Mouse (Mus musculus) left cerebral cortex, postnatal 14 days (tissue): Measurements from ENCODE around the gene Nox4. TPM values are rescaled to one million over a fixed set of nuclear protein-coding genes. Genes with fewer than 3 reads are reported as not detected.
"Not testable (repeated sequence)": the region's sequence is repeated elsewhere in the genome, so short reads cannot be mapped to it uniquely, and the experiment has no call there.

ENCODE experiments used
- DNase-seq, 2 experiments: peaks; one replicate each; pipeline ENCODE4 v3.0.0; 2021 to 2022; ENCODE audit warnings: low spot score in 2 of 2, mixed read lengths in 1 of 2
- intact Hi-C: fragments of 180-260 bp; cut with DNase I; formaldehyde crosslinking; loops from one replicate; pipeline ENCODE4 v1.15.1; 2025
- total RNA-seq, 2 experiments: library from RNA; stranded (reverse); gene quantifications; 2 replicates each; pipeline ENCODE4 v1.2.3; 2021

Gene Nox4
- total RNA-seq, 2 experiments from 2014 or later, result 0.42 to 0.72 TPM

DNA sequence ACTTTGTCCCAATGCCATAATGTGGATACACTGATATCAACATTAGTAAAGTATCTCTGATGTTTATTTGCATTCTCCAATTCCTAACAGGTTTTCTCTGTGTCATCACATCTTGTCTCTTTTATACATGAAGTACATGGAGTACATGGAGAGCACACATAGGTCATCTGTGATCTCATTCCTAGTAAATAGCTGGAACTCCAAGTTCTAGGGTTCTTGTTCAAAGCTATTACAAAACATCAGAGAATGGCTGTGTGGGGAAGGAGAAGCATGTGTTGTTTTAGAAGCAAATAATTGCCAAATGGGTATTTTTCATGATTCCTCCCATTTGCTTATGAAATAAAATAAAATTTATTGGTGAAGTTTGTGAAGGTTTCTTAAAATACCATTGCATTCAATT lies 121.9 kb downstream of the Nox4 start:
- intact Hi-C loops, result no loop called here

GRCm38 (mm10) chr7:87369131-87369530 lies 123.2 kb downstream of the Nox4 start:
- DNase-seq, result no peak
- intact Hi-C loops, result no loop called here

More for the DNA sequence above, 121.9 kb downstream of the Nox4 start:
- no peak for DNase-seq

DNA sequence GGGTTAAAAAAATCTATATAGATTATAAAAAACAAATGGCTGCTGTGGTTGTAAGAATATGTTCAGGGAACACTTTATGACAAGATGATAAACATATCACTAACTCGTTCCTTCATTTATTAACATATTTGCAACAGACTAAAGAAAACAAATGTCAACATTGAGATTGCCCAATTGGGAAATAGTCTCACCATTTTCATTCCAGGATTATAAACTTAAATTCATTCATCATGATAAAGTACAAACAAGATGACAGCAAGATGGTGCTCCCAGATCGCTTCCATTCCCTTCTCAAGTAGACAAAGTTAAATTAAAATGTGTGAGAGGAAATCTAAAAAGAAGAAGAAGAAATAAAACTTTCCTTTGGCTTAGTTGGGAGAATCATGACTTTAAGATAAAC lies 124.9 kb downstream of the Nox4 start:
- intact Hi-C loops, result no loop called here

DNA sequence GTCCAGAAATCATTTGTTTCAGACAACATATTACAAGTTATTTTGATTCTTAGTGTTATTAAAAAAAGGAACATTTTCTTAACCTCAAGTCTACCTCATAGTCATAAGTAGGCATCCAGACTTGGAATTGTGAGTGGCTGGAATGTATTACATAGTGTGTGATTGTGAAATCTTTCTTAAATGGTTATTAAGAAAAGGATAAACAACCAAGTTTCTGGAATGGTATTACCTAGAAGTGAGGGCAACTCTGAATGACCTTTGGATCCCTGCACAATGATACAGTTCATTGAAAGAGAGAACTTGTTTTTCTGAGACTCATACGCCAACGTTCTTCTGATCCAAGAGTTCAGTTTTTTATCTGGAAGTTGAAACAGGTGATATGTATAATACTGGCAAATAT lies 125.4 kb downstream of the Nox4 start:
- DNase-seq, result no peak
- intact Hi-C loops, result no loop called here

More for the DNA sequence above, 124.9 kb downstream of the Nox4 start:
- DNase-seq, result no peak

GRCm38 (mm10) chr7:87374322-87374721 lies 128.4 kb downstream of the Nox4 start:
- intact Hi-C loops, result no loop called here
- DNase-seq, result no peak

- intact Hi-C loops, result no loop called here
- no peak for DNase-seq
Measured at GRCm38 (mm10) chr7:87374935-87375334, 129.0 kb downstream of the Nox4 start.

GRCm38 (mm10) chr7:87397023-87397422 lies 151.1 kb downstream of the Nox4 start:
- no peak for DNase-seq
- intact Hi-C loops, result no loop called here

DNA sequence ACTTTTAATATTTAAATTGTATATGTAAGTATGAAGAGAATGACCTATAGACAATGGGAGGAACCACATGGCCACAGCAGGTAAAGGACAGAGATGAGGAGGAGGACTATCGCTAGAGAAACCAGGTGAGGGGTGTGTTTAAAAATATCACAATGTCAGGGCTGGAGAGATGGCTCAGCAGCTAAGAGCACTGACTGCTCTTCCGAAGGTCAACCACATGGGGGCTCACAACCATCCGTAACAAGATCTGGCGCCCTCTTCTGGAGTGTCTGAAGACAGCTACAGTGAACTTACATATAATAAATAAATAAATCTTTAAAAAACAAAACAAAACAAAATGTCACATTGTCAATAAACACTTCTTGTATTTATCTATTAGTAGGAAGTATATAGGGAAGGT lies 165.5 kb downstream of the Nox4 start:
- DNase-seq, intact Hi-C loops: not testable (repeated sequence)

DNA sequence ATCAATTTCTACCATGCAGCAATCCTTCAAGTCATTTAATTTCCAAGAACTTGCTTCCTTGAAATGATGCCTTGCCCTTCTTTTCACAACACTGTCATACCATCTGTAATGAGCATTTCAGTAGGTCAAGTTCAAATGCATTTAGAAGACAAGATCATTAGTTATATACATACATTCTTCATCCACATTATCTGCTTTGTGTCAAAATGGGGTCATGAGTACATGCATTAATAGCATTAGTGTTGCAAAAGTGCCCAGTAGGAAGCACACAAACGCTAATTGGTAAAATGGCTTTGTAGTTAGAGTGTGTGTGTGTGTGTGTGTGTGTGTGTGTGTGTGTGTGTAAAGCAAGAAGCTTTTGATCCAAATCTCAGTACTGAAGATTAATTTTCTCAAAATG lies 167.4 kb downstream of the Nox4 start:
- no peak for DNase-seq
- intact Hi-C loops, result no loop called here

Other genes starting within 250 kb of the Nox4 start
- under 1 TPM in 1 of 2 experiments, not detected in 1; 0.04 TPM for gene Vmn2r79, start 250.0 kb upstream of the Nox4 start, total RNA-seq
- not detected for gene Tyr, start 247.4 kb downstream of the Nox4 start, total RNA-seq